Comparison of ENCODE assay signal across 13 mouse cellular contexts in the genomic region with DNA sequence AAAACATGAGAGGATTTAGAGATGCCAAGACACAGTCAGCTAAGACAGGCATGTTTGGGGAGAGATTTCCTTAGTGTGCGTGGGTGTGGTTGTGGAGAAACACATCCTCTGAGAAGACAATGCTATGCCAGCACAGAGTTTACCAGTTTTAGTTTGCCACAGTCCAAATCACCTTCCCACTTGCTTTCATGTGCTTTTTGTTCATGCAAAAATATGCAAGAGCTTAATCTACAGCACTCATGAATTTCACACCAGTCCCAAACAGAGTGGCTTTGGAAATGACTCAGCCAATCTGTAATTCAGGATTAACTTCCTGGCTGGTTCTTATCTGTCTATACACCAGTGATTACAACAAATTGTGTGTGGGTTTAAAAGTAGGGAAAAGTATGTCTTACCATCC. TPM values are rescaled to one million over a fixed set of nuclear protein-coding genes. Genes with fewer than 3 reads are reported as not detected.
DNase-seq lines count a peak whose midpoint lies in the region.
"Had no signal": no experiment of that assay in that cellular context is flagged by ENCODE, and none has a peak within 500 bp of the region (broad histone marks: within the 10 kb centered on the region; RNA-seq: fewer than 3 reads in every experiment).

No protein-coding gene starts in this region.

- intact Hi-C loops in left cerebral cortex, postnatal 25 days (cut with DNase I): no loop called here

- peak; percentile 13 to 57 for DNase-seq in layer of hippocampus, adult 18-20 months (ENCODE audit: low spot score in 2 of 2)
- no peak for DNase-seq in layer of hippocampus, adult 8-10 months (ENCODE audit: low spot score in 2 of 2)
- peak; percentile 44 for DNase-seq in lung, postnatal 25 days (ENCODE audit: low spot score)
- DNase-seq in lung, postnatal 4 days: no peak
- DNase-seq in 416B (ENCODE audit: low read depth): peak; percentile 3
- DNase-seq in left cerebral cortex, postnatal 25 days (ENCODE audit: low spot score in 2 of 2): peak; percentile 25 to 94
- DNase-seq in adrenal gland, postnatal 10 days: no peak
- DNase-seq: cerebellum, postnatal 14 days; gastrocnemius, postnatal 10 days; heart, adult 11 months; heart, postnatal 14 days; kidney, adult 2 months; kidney, postnatal 14 days had no signal

RNA-seq across cellular contexts. Expression of a gene that starts 11.7 kb away (rescaled TPM):
- 100 to 1,000 TPM; 136 to 146 TPM for total RNA-seq in layer of hippocampus, adult 18-20 months (2021)
- 100 to 1,000 TPM; 109 to 131 (median 125) TPM for total RNA-seq in layer of hippocampus, adult 8-10 months (2022)
- total RNA-seq in left cerebral cortex, postnatal 25 days (2021): 10 to 100 TPM; 89.4 to 93.4 TPM
- 1 to 10 TPM; 6.7 to 7.6 TPM for total RNA-seq in adrenal gland, postnatal 10 days (2021)

Comparison
In these comparisons a context has a peak if more than half of its experiments do, and no peak if none do; other contexts are left out.
1. DNase-seq: peak in layer of hippocampus, adult 18-20 months (2 of 2), lung, postnatal 25 days (single experiment), 416B (single experiment) and left cerebral cortex, postnatal 25 days (2 of 2); none in layer of hippocampus, adult 8-10 months (0 of 2), lung, postnatal 4 days (0 of 2) and adrenal gland, postnatal 10 days (single experiment).
2. RNA of a gene that starts 11.7 kb away (total RNA-seq): 136 to 146 TPM in layer of hippocampus, adult 18-20 months, 109 to 131 TPM in layer of hippocampus, adult 8-10 months and 89.4 to 93.4 TPM in left cerebral cortex, postnatal 25 days; 6.7 to 7.6 TPM in adrenal gland, postnatal 10 days; every median in the first group is over 10 times any median in the second.